Mouse (Mus musculus): ENCODE measurements around the gene Sorbs1.
A peak's percentile ranks its signal among the peaks of the same experiment; 100 is the strongest.

The Sorbs1 gene

DNA sequence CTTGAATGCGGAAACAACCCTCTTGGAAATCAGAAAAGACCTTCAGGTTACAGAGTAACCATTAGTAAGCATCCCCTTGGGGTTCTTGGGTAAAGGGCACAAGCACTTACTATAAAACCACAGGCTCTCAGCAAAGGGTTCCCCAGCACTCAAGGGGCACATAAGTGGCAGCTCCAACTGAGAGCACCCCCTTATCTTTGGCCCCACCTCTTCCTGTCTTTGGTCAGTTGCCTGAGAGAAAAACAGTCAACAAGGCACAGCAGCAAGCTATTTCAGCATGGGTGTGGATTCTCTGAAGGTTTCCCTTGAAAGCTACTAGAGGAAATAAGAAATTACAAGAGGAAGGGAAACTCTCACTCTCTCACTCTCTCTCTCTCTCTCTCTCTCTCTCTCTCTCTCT, 246.2 kb downstream of the Sorbs1 start:
- DNase-seq (ENCODE audit: low read depth, low spot score) = no peak

DNA sequence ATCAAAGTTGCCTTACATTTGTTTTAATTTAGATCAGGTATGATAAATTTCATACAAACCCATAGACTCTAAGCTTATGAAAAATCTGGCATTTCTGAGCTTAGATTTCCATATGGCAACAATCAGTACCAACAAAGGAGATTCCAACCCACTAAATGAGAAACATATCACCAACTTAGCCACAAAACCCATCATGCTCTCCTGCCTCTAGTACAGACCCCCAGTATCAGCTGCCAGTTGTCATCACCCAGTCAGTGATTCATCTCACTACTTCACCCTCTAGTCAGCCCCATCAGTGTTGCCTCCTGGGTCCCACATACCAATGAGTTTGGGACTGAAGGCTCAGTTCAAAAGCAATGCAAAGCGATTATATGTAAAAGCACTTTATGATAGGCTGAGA, 254.1 kb downstream of the Sorbs1 start:
- no peak for DNase-seq (ENCODE audit: low read depth, low spot score)

DNA sequence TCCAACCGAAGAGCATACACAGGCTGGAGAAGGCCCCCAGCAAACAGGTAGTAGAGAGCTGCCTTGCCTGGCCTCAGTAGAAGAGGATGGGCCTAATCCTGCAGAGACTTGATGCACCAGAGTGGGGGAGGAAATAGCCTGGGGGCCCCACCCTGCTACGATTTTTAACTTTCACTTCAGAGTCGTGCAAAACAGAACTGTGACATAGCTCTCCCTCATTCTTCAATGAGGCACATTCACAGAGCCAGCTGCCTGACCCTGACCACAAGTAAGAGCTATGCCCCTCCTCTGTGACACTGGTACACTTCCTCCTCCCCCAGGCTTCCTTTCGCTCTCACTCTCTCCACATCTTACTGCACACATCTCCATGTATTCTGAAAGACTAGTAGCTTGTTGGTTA, 256.2 kb downstream of the Sorbs1 start:
- no peak for DNase-seq (ENCODE audit: low read depth, low spot score)

DNA sequence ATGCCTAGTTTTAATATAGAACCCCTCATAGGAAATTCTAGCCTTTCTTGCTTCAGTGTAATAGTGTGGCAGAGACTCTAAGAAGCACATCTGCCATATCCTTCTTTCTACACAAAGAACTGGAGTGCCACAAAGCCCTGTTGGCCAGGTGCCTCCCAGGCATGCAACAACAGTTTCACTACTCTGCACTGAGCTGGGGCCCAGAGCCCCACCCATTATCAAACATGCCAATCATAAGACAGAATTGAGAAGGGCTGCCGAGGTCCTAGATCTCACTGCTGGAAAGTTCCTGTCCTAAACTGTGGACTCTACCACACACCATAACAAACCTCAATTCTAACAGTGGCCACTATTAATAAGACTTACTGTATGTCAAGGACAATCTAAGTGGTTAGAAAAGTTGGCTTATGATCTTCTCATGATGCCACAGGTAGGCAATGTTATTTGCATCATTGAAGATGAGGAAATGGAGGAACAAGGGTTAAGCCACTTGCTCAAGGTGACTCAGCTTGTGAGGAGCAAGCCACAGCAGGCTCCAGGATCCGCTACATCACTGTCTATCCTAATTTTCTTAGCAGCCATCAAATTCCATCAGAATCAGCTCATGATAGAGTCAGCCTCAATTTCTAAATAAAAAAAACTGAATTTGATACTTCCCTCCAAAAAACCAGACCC, 257.1 kb downstream of the Sorbs1 start:
- DNase-seq (ENCODE audit: low read depth, low spot score) = no peak

DNA sequence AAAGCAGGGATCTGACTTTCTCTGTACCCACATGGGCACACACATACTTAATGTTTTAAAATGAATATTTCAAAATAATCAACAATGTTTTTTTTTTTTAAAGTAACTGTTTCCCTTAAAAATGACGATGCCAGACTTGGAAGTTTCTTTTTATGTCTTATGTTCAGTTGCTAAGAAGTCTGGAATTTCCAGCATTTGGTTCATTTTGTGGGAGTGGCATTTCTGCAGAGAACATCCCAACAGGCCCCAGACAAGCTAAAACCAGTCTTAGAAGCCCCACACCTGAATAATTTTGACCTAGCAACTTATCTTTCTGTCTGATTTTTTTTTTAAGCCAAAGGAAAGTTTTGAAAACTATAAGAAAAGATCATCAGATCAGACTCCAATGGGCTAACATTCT, 258.0 kb downstream of the Sorbs1 start:
- no peak for DNase-seq (ENCODE audit: low read depth, low spot score)

DNA sequence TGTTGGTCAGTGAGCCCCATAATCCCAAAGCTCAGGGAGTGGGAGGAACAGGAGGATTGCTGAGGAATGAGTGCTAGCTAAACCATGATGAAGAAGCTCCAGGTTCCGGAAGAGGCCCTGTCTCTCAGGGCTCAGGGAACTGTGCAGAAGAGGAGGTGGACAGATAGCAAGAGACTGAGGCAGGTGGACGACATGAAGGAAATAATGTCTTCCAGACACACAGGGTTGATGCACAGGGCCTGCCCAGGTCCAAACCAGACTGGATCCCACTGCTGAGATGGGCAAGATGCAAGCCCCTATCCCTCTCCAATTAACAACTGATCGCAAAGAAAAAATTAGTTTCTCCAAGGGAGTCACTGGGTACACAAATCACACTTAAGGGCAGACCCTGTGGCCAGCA, 258.8 kb downstream of the Sorbs1 start:
- no peak for DNase-seq (ENCODE audit: low read depth, low spot score)

DNA sequence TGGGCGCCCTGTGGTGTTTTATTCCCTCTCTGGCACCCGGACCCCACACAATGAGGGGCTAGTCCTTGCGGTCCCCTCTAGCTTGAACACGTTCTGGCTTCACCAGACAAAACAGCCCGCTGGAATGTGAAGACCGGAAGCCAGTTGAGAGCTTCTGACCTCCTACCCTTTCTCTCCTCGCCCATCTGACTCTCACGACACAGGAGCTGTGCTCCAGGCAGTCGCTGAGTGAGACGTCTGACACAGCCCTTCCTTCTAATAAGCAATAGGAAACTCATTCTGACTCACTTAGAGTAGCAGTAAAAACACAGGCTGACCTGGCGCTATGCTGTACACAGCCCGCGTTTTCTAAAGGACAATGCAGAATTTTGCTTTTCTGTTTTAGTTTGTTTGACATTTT, 259.8 kb downstream of the Sorbs1 start:
- no peak for DNase-seq (ENCODE audit: low read depth, low spot score)

DNA sequence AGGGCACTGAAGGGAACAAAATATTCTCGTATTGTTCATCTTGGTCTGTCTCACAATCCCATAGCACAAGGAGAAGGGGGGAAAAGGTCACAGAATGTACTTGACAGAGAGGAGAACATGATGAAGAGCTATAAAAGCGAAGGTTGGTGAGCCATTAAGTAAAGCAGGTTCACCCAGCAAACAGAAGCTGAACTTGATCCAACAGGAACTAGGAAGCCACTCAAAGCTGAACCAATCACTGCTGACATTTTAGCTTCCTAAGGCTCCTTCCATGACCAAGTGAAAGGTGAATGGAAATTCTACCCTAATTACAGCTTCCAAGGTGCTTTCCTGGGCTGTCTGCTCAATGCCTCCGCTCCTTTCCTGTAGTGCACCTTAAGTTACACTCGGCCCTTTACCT, 262.5 kb downstream of the Sorbs1 start:
- DNase-seq (ENCODE audit: low read depth, low spot score) = no peak

DNA sequence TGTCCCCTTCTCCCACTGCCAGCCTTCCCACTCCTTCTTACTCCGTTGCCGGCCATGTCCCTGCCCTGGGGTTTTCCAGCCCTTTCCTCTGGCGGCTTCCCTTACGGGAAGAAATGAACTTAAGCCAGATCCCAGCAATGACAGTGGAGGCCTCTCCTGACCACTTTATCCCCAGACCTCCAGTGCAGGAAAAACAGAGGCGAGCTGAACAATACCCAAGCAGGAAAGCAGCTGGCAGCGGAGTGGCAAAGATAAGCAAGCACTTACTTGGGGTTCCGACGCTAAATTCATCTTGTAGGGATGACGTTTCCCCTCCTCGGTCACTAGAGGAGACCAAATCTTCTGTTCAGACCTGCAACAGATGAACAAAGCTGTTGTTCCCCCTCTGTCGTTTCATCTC, 264.2 kb downstream of the Sorbs1 start:
- DNase-seq (ENCODE audit: low read depth, low spot score) = no peak

DNA sequence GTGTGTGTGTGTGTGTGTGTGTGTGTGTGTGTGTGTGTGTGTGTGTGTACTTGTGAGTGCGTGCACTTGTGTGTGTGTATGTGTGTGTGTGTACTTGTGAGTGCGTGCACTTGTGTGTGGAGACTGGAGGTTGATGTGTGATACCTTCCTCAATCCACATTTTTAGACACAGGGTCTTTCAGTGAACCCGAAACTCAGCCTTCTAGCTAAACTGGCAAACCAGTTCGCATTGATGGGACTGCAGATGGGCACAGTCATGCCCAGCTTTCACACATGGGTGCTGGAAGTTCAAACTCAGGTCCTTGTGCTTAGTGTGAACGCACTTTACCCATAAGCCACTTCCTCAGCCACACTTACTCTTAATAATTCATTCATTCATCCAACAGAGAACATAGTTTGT, 265.1 kb downstream of the Sorbs1 start:
- DNase-seq (ENCODE audit: low read depth, low spot score) = no peak

DNA sequence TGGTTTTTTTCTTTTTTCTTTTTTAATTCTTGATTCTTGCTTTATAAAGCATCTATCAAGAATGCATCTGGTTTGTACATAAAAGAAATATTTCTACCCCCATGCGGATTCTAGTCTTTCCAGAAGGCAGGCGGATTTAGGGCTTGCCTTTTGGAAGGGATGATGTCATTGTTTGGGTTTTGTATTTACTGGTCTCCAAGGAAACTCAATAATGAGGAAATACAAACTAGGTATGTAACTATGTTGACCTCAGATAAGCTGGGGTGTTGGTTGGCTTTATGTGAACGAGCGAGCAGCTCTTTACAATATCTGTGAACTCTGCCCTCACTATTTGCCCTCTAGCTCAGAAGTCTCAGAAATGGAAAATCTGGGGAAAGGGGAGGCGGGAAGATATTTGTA, 266.3 kb downstream of the Sorbs1 start:
- peak; percentile 72 for DNase-seq (ENCODE audit: low read depth, low spot score)

DNA sequence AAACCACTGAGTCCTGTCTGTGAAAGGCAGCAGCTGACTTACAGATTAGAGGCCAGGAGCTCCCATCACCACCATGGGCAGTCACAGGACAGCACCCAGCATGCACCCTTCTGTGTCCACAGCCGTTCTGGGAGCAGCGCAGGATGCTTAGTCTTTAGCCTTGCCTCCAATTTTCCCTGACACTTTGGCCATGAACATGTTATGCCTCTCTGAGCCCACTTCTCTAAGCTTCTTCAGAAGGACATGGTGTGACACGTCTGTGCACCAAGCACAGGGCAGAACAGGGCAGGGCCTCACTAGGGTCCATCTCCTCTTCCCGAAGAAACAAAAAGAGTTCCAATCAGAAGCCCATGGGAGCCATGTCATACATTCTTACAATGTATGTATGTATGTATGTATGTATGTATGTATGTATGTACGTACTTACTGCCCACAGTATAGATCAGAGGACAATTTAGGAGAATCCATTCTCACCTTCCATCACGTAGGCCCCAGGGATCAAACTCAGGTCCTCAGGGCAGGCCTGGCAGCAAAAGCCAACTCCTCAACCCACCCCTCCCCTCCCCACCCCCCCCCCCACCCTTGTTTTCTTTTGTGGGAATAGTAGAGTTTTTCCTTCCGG, 266.8 kb downstream of the Sorbs1 start:
- no peak for DNase-seq (ENCODE audit: low read depth, low spot score)
